In genomic region chr6:33977448-33977847, GRCm38 (mm10) we compare ENCODE assay signal across 15 mouse cellular contexts. TPM values are rescaled to one million over a fixed set of nuclear protein-coding genes. Genes with fewer than 3 reads are reported as not detected.
A peak's percentile ranks its signal among the peaks of the same experiment; 100 is the strongest.
DNase-seq lines count a peak whose midpoint lies in the region; ATAC-seq lines count a peak whose summit lies in the region.
"Had no signal": no experiment of that assay in that cellular context is flagged by ENCODE, and none has a peak within 500 bp of the region (broad histone marks: within the 10 kb centered on the region; RNA-seq: fewer than 3 reads in every experiment).

No protein-coding gene starts in this region.

- intact Hi-C loops in heart, postnatal 25 days (cut with DNase I) = no loop called here

- H3K27me3 ChIP-seq in heart, embryonic 13.5 days (replicated peaks) = no peaks in the 10 kb centered on the region
- no peaks in the 10 kb centered on the region for H3K27me3 ChIP-seq in embryonic facial prominence, embryonic 10.5 days (replicated peaks; ENCODE audit: low read depth, poor library complexity, severe bottlenecking)
- no peaks in the 10 kb centered on the region for H3K27me3 ChIP-seq in hindbrain, embryonic 10.5 days (ENCODE audit: insufficient read depth, poor library complexity, severe bottlenecking)
- H3K27me3 ChIP-seq in midbrain, embryonic 13.5 days = no peaks in the 10 kb centered on the region
- H3K27me3 ChIP-seq: Patski had no signal

- WGBS in heart, embryonic 13.5 days = 71% methylated on average over 4 of the region's 4 CpGs
- WGBS in embryonic facial prominence, embryonic 10.5 days = 44% methylated on average over 4 of the region's 4 CpGs
- WGBS in hindbrain, embryonic 10.5 days = 44% methylated on average over 4 of the region's 4 CpGs
- WGBS in midbrain, embryonic 13.5 days = 33% methylated on average over 4 of the region's 4 CpGs

- no peak for DNase-seq in heart, postnatal 25 days (ENCODE audit: low spot score)
- DNase-seq in embryonic facial prominence, embryonic 10.5 days (ENCODE audit: low spot score) = peak; percentile 27
- no peak for DNase-seq in hindbrain, embryonic 10.5 days (ENCODE audit: low spot score)
- DNase-seq in gastrocnemius, postnatal 10 days = no peak
- DNase-seq in layer of hippocampus, adult 9-11 months = no peak
- DNase-seq: adrenal gland, adult 8-10 months; cerebellum, adult 11-12 months; gastrocnemius, postnatal 25 days; heart, postnatal 14 days; kidney, postnatal 14 days; thymus, adult 18-20 months had no signal

- no peak overlapping the region for H3K27ac ChIP-seq in heart, embryonic 13.5 days (replicated peaks)
- H3K27ac ChIP-seq in embryonic facial prominence, embryonic 10.5 days (replicated peaks) = peak overlapping the region; percentile 52; the same call in 1 of the 2 replicates
- peak overlapping the region; percentile 40 for H3K27ac ChIP-seq in hindbrain, embryonic 10.5 days
- H3K27ac ChIP-seq in midbrain, embryonic 13.5 days = no peak overlapping the region

- no peak for ATAC-seq in heart, embryonic 13.5 days (ENCODE audit: extremely low read depth, insufficient number of reproducible peaks, low FRiP score, low TSS enrichment)
- ATAC-seq in midbrain, embryonic 13.5 days = peak; percentile 66
- ATAC-seq: CD4-positive, CD25-positive, alpha-beta regulatory T cell, adult 4 months; Patski had no signal

- peaks cover 7% of the 10 kb centered on the region; the same call in 1 of the 2 replicates for H3K36me3 ChIP-seq in heart, embryonic 13.5 days
- no peaks in the 10 kb centered on the region for H3K36me3 ChIP-seq in embryonic facial prominence, embryonic 10.5 days (replicated peaks)
- no peaks in the 10 kb centered on the region for H3K36me3 ChIP-seq in hindbrain, embryonic 10.5 days
- no peaks in the 10 kb centered on the region; the same call in 1 of the 2 replicates for H3K36me3 ChIP-seq in midbrain, embryonic 13.5 days

- no peaks in the 10 kb centered on the region for H3K9me3 ChIP-seq in heart, embryonic 13.5 days
- H3K9me3 ChIP-seq in embryonic facial prominence, embryonic 10.5 days = no peaks in the 10 kb centered on the region
- H3K9me3 ChIP-seq in hindbrain, embryonic 10.5 days = no peaks in the 10 kb centered on the region
- no peaks in the 10 kb centered on the region for H3K9me3 ChIP-seq in midbrain, embryonic 13.5 days

- H3K9ac ChIP-seq in heart, embryonic 13.5 days = peak overlapping the region; percentile 37; the same call in 1 of the 2 replicates
- H3K9ac ChIP-seq in midbrain, embryonic 13.5 days (replicated peaks) = no peak overlapping the region

- no peak overlapping the region for H3K4me2 ChIP-seq in heart, embryonic 13.5 days
- no peak overlapping the region for H3K4me2 ChIP-seq in midbrain, embryonic 13.5 days (replicated peaks)

- H3K4me1 ChIP-seq in heart, embryonic 13.5 days = peaks cover 14% of the 10 kb centered on the region
- H3K4me1 ChIP-seq in embryonic facial prominence, embryonic 10.5 days = peaks cover 35% of the 10 kb centered on the region
- H3K4me1 ChIP-seq in hindbrain, embryonic 10.5 days (replicated peaks) = peaks cover 17% of the 10 kb centered on the region
- peaks cover 19% of the 10 kb centered on the region for H3K4me1 ChIP-seq in midbrain, embryonic 13.5 days (replicated peaks)

- H3K4me3 ChIP-seq in heart, embryonic 13.5 days = no peak overlapping the region
- no peak overlapping the region for H3K4me3 ChIP-seq in embryonic facial prominence, embryonic 10.5 days
- no peak overlapping the region for H3K4me3 ChIP-seq in hindbrain, embryonic 10.5 days
- no peak overlapping the region for H3K4me3 ChIP-seq in midbrain, embryonic 13.5 days (replicated peaks)

RNA-seq across cellular contexts. Expression of gene Lrguk, which starts 51.8 kb away (rescaled TPM):
- 0.45 and 0.62 TPM in 2 replicates for polyA plus RNA-seq in heart, embryonic 13.5 days (2015; fragmentation: Nextera tagmentation; extraction: Ambion mirVana)
- total RNA-seq in heart, postnatal 25 days (2021) = under 1 TPM in 1 of 2 experiments, not detected in 1; 0.13 TPM
- polyA plus RNA-seq in embryonic facial prominence, embryonic 10.5 days (2016; fragmentation: Nextera tagmentation; extraction: Ambion mirVana) = 0.89 and 1.1 TPM in 2 replicates
- 1.0 and 1.5 TPM in 2 replicates for polyA plus RNA-seq in hindbrain, embryonic 10.5 days (2016; fragmentation: Nextera tagmentation; extraction: Ambion mirVana)
- 0.35 and 0.52 TPM in 2 replicates for polyA plus RNA-seq in midbrain, embryonic 13.5 days (2015; fragmentation: Nextera tagmentation; extraction: Ambion mirVana)
- under 1 TPM; 0.14 to 0.16 TPM for total RNA-seq in gastrocnemius, postnatal 10 days (2021)
- polyA plus RNA-seq: CD4-positive, CD25-positive, alpha-beta regulatory T cell, adult 4 months had no signal

Comparison
In these comparisons a context has a peak if more than half of its experiments do, and no peak if none do; other contexts are left out.
1. H3K27ac ChIP-seq: peak in embryonic facial prominence, embryonic 10.5 days (single experiment) and hindbrain, embryonic 10.5 days (single experiment); none in heart, embryonic 13.5 days (single experiment) and midbrain, embryonic 13.5 days (single experiment).